Mouse (Mus musculus): Measurements from ENCODE around the gene Maff.

DNA sequence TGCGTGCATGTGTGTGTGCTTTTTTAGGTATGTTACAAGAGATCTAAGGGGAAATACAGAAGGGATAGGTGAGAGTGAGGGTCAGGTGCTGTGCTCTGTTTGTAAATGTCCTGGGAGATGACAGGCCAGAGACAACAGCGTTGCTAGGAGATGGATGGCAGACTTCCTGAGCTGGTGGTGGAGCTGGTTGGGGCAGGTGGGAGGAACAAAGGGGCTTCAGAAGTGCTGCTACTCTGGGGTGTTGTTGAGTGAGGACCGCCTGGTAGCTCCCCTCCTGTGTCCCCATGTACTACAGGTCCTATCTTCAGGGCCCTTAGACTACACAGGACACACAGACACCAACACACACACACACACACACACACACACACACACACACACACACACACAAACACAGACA, 28.3 kb downstream of the Maff start:
- TF ChIP-seq CTCF (IDR thresholded peaks at IDR 0.05; ENCODE audit: control insufficient read depth, insufficient read depth, insufficient replicate concordance, low read depth, low read length) (no peak), POLR2A (IDR thresholded peaks at IDR 0.05; ENCODE audit: control insufficient read depth, low read depth, low read length) (no peak)
